Mouse (Mus musculus): ENCODE data around the gene Fars2. TPM values are rescaled to one million over a fixed set of nuclear protein-coding genes. Genes with fewer than 3 reads are reported as not detected.
"Not testable (repeated sequence)": the region's sequence is repeated elsewhere in the genome, so short reads cannot be mapped to it uniquely, and the experiment has no call there.

Gene Fars2
- total RNA-seq, 2 experiments from 2014 or later = 53.3 to 110 TPM

GRCm38 (mm10) chr13:36329871-36330270 lies 212.7 kb downstream of the Fars2 start:
- no peak for ATAC-seq (replicated peaks; ENCODE audit: low FRiP score, low TSS enrichment, poor library complexity, severe bottlenecking)

- ATAC-seq (replicated peaks; ENCODE audit: low FRiP score, low TSS enrichment, poor library complexity, severe bottlenecking) = no peak
These were observed 213.3 kb downstream of the Fars2 start for GRCm38 (mm10) chr13:36330542-36330941.

- ATAC-seq (replicated peaks; ENCODE audit: low FRiP score, low TSS enrichment, poor library complexity, severe bottlenecking) = peak; percentile 78
These were observed 217.5 kb downstream of the Fars2 start for GRCm38 (mm10) chr13:36334748-36335147.

- no peak for ATAC-seq (replicated peaks; ENCODE audit: low FRiP score, low TSS enrichment, poor library complexity, severe bottlenecking)
These were observed 234.3 kb downstream of the Fars2 start for GRCm38 (mm10) chr13:36351529-36351928.

GRCm38 (mm10) chr13:36357469-36357868 lies 240.3 kb downstream of the Fars2 start:
- ATAC-seq (replicated peaks; ENCODE audit: low FRiP score, low TSS enrichment, poor library complexity, severe bottlenecking) = peak; percentile 37; the same call in 1 of the 2 replicates

- no peak for ATAC-seq (replicated peaks; ENCODE audit: low FRiP score, low TSS enrichment, poor library complexity, severe bottlenecking)
These were observed 244.2 kb downstream of the Fars2 start for GRCm38 (mm10) chr13:36361419-36361818.

- ATAC-seq (replicated peaks; ENCODE audit: low FRiP score, low TSS enrichment, poor library complexity, severe bottlenecking) = not testable (repeated sequence)
These were observed 248.5 kb downstream of the Fars2 start for GRCm38 (mm10) chr13:36365719-36366118.

GRCm38 (mm10) chr13:36366304-36366703 lies 249.1 kb downstream of the Fars2 start:
- no peak for ATAC-seq (replicated peaks; ENCODE audit: low FRiP score, low TSS enrichment, poor library complexity, severe bottlenecking)

DNA sequence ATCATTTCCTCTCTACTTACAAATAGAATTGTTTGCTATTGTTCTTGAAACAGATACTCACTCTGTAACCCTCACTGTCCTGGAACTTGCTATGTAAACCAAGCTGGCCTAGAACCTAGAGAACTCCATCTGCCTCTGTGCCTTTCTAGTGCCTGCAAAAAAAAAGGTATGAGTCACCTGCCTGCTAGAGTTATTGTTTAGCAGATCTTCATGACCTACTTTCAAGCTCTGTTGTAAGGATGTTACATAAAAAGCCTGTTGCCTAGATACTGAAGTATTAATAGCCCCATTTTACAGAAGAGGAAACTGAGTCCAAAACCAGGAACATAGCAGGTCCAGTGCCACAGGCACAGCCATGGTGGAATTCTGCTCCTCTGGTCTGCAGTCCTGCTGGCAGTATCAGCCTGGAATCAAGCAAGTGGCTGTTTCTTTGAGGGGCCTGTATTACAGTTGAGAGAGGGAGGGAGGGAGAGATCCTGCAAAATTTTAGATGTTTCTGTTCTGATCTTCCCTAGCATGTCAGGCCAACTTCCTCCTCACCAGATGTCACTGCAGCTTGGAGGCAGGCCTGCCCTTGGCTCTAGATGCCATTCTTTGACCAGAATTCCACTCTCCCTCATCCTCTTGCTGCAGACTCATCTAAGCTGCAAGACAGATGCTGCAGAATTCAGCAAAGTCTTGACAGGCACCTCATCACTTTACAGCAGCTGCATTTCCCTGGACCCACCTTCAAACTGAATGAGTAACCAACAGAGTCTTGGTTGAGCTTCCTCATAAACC lies 250.7 kb downstream of the Fars2 start:
- ATAC-seq (replicated peaks; ENCODE audit: low FRiP score, low TSS enrichment, poor library complexity, severe bottlenecking) = no peak

- no peak for ATAC-seq (replicated peaks; ENCODE audit: low FRiP score, low TSS enrichment, poor library complexity, severe bottlenecking)
These were observed 251.6 kb downstream of the Fars2 start for GRCm38 (mm10) chr13:36368799-36369198.

DNA sequence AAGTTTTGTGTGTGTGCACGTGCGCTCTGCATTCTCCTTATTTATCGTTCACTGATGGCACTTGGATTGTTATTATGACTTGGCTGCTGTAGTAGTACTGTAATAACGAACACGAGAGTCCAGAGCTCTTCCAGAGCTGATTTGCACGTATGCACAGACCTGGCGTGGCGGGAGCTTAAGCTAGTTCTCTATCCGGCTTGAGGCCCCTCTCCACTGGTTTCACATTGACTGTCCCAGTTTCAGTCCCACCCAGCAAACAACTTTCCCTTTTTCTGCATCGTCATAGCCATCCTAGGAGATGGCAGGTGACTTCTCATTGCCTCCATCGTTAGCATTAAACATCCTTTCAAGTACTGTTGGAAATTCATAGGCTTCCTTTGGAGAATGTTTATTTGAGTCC lies 252.2 kb downstream of the Fars2 start:
- no peak for ATAC-seq (replicated peaks; ENCODE audit: low FRiP score, low TSS enrichment, poor library complexity, severe bottlenecking)

DNA sequence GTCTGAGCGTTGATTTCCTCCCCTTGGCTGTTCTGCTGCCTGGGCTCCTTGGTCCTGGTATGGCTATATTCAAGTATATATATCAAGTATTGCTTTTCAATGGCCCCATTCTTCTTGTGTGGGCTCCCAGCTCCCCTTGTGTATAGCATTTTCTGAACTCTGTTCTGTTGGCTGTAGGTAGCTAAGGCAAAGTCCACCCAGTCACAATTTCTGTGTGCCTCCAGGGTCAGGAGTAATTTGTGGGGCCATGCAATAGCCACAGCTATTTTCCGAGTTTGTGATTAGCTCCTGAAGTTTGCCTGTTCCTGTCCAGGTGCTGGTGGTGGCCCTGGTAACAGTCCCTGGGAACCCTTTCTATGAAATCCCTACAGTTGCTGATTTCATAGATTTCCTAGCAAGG lies 266.0 kb downstream of the Fars2 start:
- ATAC-seq (replicated peaks; ENCODE audit: low FRiP score, low TSS enrichment, poor library complexity, severe bottlenecking) = no peak

- no peak for ATAC-seq (replicated peaks; ENCODE audit: low FRiP score, low TSS enrichment, poor library complexity, severe bottlenecking)
These were observed 268.9 kb downstream of the Fars2 start for GRCm38 (mm10) chr13:36386074-36386473.

GRCm38 (mm10) chr13:36391936-36392335 lies 274.7 kb downstream of the Fars2 start:
- ATAC-seq (replicated peaks; ENCODE audit: low FRiP score, low TSS enrichment, poor library complexity, severe bottlenecking) = no peak

- ATAC-seq (replicated peaks; ENCODE audit: low FRiP score, low TSS enrichment, poor library complexity, severe bottlenecking) = no peak
These were observed 275.5 kb downstream of the Fars2 start for GRCm38 (mm10) chr13:36392666-36393065.

- no peak for ATAC-seq (replicated peaks; ENCODE audit: low FRiP score, low TSS enrichment, poor library complexity, severe bottlenecking)
These were observed 283.8 kb downstream of the Fars2 start for GRCm38 (mm10) chr13:36401011-36401410.

DNA sequence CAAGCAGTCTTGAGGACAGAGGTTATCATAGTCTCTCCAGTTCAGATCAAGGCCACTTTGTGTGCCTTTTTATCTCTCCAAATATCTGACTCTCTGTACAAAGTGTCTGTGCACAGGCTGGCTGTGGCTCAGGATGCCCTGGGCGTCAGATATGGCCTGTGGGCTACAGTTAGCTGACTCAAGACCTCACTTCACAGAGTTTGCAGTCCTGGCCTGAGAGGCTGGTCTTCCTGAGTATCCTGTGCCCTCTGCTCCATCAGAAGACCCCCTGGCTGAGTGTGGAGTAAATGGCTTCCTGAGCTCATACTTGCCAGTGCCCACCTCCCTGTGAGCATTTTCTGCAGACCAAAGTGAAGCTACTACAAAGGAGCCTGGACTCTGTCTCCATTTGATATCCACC lies 296.1 kb downstream of the Fars2 start:
- no peak for ATAC-seq (replicated peaks; ENCODE audit: low FRiP score, low TSS enrichment, poor library complexity, severe bottlenecking)

- ATAC-seq (replicated peaks; ENCODE audit: low FRiP score, low TSS enrichment, poor library complexity, severe bottlenecking) = no peak
These were observed 298.0 kb downstream of the Fars2 start for GRCm38 (mm10) chr13:36415176-36415575.

DNA sequence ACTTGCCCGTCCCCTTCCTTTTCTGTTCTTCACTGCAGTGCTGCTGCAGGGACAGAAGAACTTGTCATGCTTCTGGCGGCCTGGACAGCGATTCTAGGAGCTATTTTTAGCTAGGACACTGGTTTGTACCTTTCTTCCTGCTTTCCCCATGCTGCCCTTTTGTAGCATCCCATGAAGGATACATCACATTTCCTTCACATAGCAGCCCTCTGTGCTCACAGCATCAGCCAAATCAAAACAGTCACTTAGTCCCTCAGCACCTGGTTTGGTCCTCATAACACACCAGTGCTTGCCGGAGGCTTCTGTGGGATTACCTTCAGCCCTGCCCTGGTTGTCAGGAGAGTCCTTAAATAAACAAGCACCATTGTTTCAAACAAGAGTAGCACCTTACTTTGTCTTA lies 299.3 kb downstream of the Fars2 start:
- ATAC-seq (replicated peaks; ENCODE audit: low FRiP score, low TSS enrichment, poor library complexity, severe bottlenecking) = no peak

DNA sequence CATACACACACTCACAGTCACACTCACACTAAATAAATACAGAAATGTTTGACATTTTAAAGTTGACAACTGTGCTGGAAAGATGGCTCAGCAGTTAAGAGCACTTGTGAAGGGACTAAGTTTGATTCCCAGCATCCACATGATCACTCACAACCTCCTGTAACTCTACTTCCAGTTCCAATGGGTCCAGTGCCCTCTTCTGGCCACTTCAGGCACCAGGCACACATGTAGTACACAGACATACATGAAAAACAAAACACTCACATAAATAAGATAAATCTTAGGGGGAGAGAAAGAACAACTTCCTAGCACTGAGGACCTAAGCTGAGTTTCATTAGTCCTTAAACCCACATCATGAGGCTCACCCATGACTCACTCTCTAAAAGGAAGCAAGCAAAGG lies 302.1 kb downstream of the Fars2 start:
- no peak for ATAC-seq (replicated peaks; ENCODE audit: low FRiP score, low TSS enrichment, poor library complexity, severe bottlenecking)

DNA sequence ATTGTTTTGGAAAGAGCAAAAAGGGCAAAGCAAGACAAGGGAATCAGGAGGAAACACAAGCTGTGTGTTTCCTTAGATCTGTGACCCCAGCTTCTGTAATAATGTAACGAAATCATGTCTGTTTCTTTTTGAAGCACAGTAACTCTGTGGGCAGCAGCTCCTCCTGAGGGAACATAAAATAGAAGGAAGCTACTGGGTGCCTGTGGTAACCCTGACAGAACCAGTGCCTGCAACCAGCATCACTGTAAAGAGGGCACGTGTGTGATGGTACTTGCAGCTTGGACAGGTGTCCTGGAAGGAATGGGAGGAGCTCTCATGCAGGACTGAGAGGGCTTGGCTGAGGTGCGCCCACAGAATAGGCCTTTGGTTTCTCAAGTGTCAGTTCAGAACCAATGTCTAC lies 305.2 kb downstream of the Fars2 start:
- no peak for ATAC-seq (replicated peaks; ENCODE audit: low FRiP score, low TSS enrichment, poor library complexity, severe bottlenecking)

Data from megakaryocyte-erythroid progenitor cell, adult 5-6 weeks (primary cell).